Mouse (Mus musculus): Measurements from ENCODE around the gene Itpka.

DNA sequence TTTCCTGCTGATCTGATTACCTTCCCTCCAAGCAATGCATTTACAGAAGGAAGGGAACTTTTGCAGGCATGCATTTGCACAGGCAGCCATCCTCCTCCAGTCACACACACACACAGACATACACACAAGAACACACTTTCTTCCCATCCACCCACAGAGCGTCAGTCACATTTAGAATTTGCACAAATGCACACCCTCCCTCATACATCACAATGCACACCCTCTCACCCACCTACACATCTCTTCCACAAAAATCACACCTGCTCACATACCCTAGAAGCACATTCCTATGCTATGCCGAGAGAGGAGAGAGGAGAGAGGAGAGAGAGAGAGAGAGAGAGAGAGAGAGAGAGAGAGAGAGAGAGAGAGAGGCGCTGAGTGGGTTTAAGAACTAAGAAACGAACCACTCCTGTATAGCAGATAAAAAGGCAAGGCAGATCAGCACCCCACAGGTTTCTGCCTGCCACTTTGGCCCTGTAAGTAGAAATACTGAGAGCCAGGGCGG is 55.2 kb downstream of the Itpka start, which contains the start of gene Tyro3:
- TF ChIP-seq CTCF (IDR thresholded peaks at IDR 0.05; ENCODE audit: extremely low read depth, insufficient read depth, insufficient read length, insufficient replicate concordance): no peak
- TF ChIP-seq POLR2A (IDR thresholded peaks at IDR 0.05; ENCODE audit: low read depth, low read length): no peak
